Mouse (Mus musculus) spleen, adult 2 months (tissue): ENCODE data around the gene Ablim1.

Experiments used
- CTCF ChIP-seq: fragments of 200-500 bp; IDR thresholded peaks from 2 replicates; pipeline ENCODE4 v1.5.1; 2011; ENCODE audit warnings: mild to moderate bottlenecking, inconsistent platforms; ENCODE audit not compliant: insufficient read depth, insufficient read length, insufficient replicate concordance; ENCODE audit errors: extremely low read depth
- POLR2A ChIP-seq: fragments of 200-500 bp; IDR thresholded peaks from 2 replicates; pipeline ENCODE4 v1.6.1; 2011; ENCODE audit warnings: low read depth, low read length, inconsistent platforms

DNA sequence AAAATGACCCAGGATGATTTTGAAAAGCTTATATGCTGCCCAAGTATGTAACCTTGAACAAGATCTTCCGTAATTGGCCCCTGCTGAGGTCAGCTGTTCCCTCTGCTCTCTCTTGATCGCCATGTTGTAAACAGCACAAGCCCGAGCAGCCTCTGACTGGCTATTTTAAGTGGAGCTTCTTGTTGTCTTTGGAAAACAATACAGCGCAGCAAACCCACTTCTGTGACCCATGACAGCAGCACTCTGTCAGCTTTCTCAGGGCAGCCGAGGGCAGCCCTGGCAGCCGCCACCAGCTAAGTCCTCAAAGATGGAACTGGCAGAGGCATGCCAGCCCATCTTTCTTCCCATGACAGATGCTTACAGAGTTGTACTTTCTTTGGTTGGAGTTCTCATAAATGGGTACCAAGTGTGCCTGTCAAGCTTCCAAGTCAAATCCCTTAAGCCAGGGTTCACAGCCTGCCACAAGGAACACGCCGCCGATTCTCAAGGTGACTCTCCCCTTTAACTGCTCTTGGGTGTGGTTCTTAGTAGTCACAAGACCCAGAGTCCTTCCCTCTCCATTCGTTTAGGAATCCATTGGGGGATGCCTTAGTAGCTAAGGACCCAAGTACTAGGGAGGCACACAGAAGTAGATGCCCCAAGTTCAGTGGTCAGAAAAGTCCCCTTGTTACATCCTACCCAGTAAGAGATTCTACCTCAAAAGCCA lies 172.8 kb downstream of the Ablim1 start:
- no peak for TF ChIP-seq POLR2A
- no peak for TF ChIP-seq CTCF
